Mouse (Mus musculus) lung, postnatal 0 days (tissue): Measurements from ENCODE around the gene Pcdh15.

Source experiments
- CTCF ChIP-seq: IDR thresholded peaks from 2 replicates; pipeline ENCODE4 v1.5.1; 2016; ENCODE audit warnings: antibody characterized with exemption, mild to moderate bottlenecking
- EP300 ChIP-seq: IDR thresholded peaks from 2 replicates; pipeline ENCODE4 v1.6.1; 2016; ENCODE audit warnings: antibody characterized with exemption, mild to moderate bottlenecking, control low read depth

GRCm38 (mm10) chr10:74181921-74182320 lies 1082.8 kb downstream of the Pcdh15 start:
- TF ChIP-seq CTCF: no peak
- TF ChIP-seq EP300: no peak
